ENCODE assay signal across 17 mouse cellular contexts in genomic region chr7:31119556-31119955, GRCm38 (mm10). TPM values are rescaled to one million over a fixed set of nuclear protein-coding genes. Genes with fewer than 3 reads are reported as not detected.
"Had no signal": no experiment of that assay in that cellular context is flagged by ENCODE, and none has a peak within 500 bp of the region (broad histone marks: within the 10 kb centered on the region; RNA-seq: fewer than 3 reads in every experiment).

No protein-coding gene starts in this region.

- H3K4me3 ChIP-seq: neural tube, embryonic 15.5 days; stomach, embryonic 15.5 days had no signal

- H3K27ac ChIP-seq: neural tube, embryonic 15.5 days; stomach, embryonic 15.5 days; stomach, postnatal 0 days had no signal

- DNase-seq: retina, postnatal 1 day; right cerebral cortex, adult 18-20 months; right cerebral cortex, postnatal 14 days; right cerebral cortex, postnatal 25 days; right cerebral cortex, postnatal 4 days; spleen, adult 18-20 months; thymus, adult 18-20 months; thymus, adult 2 months; thymus, postnatal 14 days; thymus, postnatal 25 days; thymus, postnatal 36 days; thymus, postnatal 4 days had no signal

RNA-seq across cellular contexts. Expression of gene Scn1b, which starts 7.2 kb away (rescaled TPM):
- total RNA-seq: neutrophil, adult 5-6 weeks had no signal

RNA-seq across cellular contexts. Expression of gene Fxyd3, which starts 43.1 kb away (rescaled TPM):
- total RNA-seq: neutrophil, adult 5-6 weeks had no signal
- polyA plus RNA-seq: neural tube, embryonic 14.5 days had no signal
